Mouse (Mus musculus): ENCODE results near the gene Sin3b. TPM values are rescaled to one million over a fixed set of nuclear protein-coding genes. Genes with fewer than 3 reads are reported as not detected.
"Not testable (repeated sequence)": the region's sequence is repeated elsewhere in the genome, so short reads cannot be mapped to it uniquely, and the experiment has no call there.

Gene Sin3b
- polyA plus RNA-seq, 1 experiment from 2014 or later, result 87.7 TPM

- Histone ChIP-seq H3K27me3 (ENCODE audit: insufficient read depth, low read length) (no peaks in the 10 kb centered on the region), H3K4me3 (ENCODE audit: low read depth, low read length) (no peak overlapping the region), H3K4me1 (ENCODE audit: insufficient read depth) (no peaks in the 10 kb centered on the region), H3K4me2 (ENCODE audit: low read depth, low read length) (no peak overlapping the region), H3K27ac (ENCODE audit: low read depth) (no peak overlapping the region), H3K36me3 (replicated peaks; ENCODE audit: insufficient read depth, low read length) (no peaks in the 10 kb centered on the region), H3K9ac (replicated peaks) (no peak overlapping the region), H3K9me3 (ENCODE audit: low read length) (no peaks in the 10 kb centered on the region)
- ATAC-seq, result no peak
- WGBS (ENCODE audit: insufficient replicate concordance), result 74% methylated on average over 4 of the region's 4 CpGs
- no peak for DNase-seq
- TF ChIP-seq CTCF (IDR thresholded peaks at IDR 0.05; ENCODE audit: low read depth) (no peak), EP300 (IDR thresholded peaks at IDR 0.05; ENCODE audit: low read depth) (no peak)
Measured at GRCm38 (mm10) chr8:72682051-72682687, 40.9 kb upstream of the Sin3b start.

DNA sequence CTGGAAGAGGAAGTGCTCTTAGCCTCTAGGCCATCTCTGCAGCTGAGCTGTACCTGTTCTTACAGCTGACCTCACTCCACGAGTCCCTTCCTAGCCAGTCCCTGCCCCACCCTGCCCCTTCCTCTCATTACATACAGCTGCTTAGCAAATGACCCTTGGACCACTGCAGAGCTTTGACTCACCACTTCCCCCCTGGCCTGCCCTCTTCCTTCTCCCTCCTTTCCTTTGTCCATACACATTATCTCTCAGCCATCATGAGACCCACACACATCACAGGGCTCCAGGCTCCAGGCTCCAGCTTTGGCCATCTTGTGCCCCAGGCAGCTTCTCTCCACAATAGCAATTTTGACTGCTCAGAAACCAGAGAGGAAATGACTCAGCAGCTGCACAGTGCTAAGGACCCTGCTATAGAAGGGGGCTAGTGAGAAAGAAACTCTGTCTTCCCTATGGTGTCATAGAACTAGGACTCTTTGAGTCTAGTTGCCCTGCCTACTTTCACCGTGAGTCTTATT, 40.0 kb upstream of the Sin3b start:
- ATAC-seq, result peak; percentile 31
- no peaks in the 10 kb centered on the region for H3K36me3 ChIP-seq (replicated peaks; ENCODE audit: insufficient read depth, low read length)

GRCm38 (mm10) chr8:72683572-72684099, 39.4 kb upstream of the Sin3b start:
- H3K9me3 ChIP-seq (ENCODE audit: low read length); H3K9ac ChIP-seq (replicated peaks); H3K27ac ChIP-seq (ENCODE audit: low read depth); H3K36me3 ChIP-seq (replicated peaks; ENCODE audit: insufficient read depth, low read length); H3K27me3 ChIP-seq (ENCODE audit: insufficient read depth, low read length); H3K4me3 ChIP-seq (ENCODE audit: low read depth, low read length); H3K4me2 ChIP-seq (ENCODE audit: low read depth, low read length); DNase-seq; H3K4me1 ChIP-seq (ENCODE audit: insufficient read depth); ATAC-seq: not testable (repeated sequence)
- 66% methylated on average over 5 of the region's 5 CpGs for WGBS (ENCODE audit: insufficient replicate concordance)

More for the DNA sequence above, 40.0 kb upstream of the Sin3b start:
- no peak overlapping the region for H3K9ac ChIP-seq (replicated peaks)
- no peak for DNase-seq
- H3K27ac ChIP-seq (ENCODE audit: low read depth), result no peak overlapping the region
- H3K4me1 ChIP-seq (ENCODE audit: insufficient read depth), result no peaks in the 10 kb centered on the region
- H3K4me3 ChIP-seq (ENCODE audit: low read depth, low read length), result no peak overlapping the region
- H3K9me3 ChIP-seq (ENCODE audit: low read length), result no peaks in the 10 kb centered on the region
- no peak overlapping the region for H3K4me2 ChIP-seq (ENCODE audit: low read depth, low read length)
- no peaks in the 10 kb centered on the region for H3K27me3 ChIP-seq (ENCODE audit: insufficient read depth, low read length)
- TF ChIP-seq CTCF (IDR thresholded peaks at IDR 0.05; ENCODE audit: low read depth) (no peak), EP300 (IDR thresholded peaks at IDR 0.05; ENCODE audit: low read depth) (no peak)
- 13% methylated on average over 2 of the region's 2 CpGs for WGBS (ENCODE audit: insufficient replicate concordance)

DNA sequence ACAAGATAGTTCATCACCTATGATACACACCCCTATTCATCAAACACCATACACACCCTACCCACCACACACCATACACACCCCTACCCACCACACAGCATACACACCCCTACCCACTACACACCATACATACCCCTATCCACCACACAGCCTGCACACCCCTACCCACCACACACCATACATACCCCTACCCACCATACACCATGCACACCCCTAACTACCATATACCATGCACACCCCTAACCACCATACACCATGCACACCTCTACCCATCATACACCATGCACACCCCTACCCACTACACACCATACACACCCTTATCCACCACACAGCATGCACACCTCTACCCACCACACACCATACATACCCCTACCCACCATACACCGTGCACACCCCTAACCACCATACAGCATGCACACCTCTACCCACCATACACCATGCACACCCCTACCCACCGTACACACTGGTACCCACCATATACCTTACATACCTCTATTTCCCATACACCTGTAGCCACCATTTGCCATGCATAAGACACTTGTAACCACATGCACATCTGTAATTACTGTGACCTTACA, 24.6 kb upstream of the Sin3b start:
- no peak overlapping the region for H3K27ac ChIP-seq (ENCODE audit: low read depth)
- H3K4me2 ChIP-seq (ENCODE audit: low read depth, low read length), result no peak overlapping the region
- H3K9ac ChIP-seq (replicated peaks), result no peak overlapping the region
- no peaks in the 10 kb centered on the region for H3K36me3 ChIP-seq (replicated peaks; ENCODE audit: insufficient read depth, low read length)
- no peak for ATAC-seq
- H3K27me3 ChIP-seq (ENCODE audit: insufficient read depth, low read length), result no peaks in the 10 kb centered on the region
- no peak overlapping the region for H3K4me3 ChIP-seq (ENCODE audit: low read depth, low read length)
- 82% methylated on average over 2 of the region's 2 CpGs for WGBS (ENCODE audit: insufficient replicate concordance)
- no peak for DNase-seq
- no peaks in the 10 kb centered on the region for H3K4me1 ChIP-seq (ENCODE audit: insufficient read depth)
- no peak for TF ChIP-seq EP300 (IDR thresholded peaks at IDR 0.05; ENCODE audit: low read depth)
- no peak for TF ChIP-seq CTCF (IDR thresholded peaks at IDR 0.05; ENCODE audit: low read depth)
- no peaks in the 10 kb centered on the region for H3K9me3 ChIP-seq (ENCODE audit: low read length)

DNA sequence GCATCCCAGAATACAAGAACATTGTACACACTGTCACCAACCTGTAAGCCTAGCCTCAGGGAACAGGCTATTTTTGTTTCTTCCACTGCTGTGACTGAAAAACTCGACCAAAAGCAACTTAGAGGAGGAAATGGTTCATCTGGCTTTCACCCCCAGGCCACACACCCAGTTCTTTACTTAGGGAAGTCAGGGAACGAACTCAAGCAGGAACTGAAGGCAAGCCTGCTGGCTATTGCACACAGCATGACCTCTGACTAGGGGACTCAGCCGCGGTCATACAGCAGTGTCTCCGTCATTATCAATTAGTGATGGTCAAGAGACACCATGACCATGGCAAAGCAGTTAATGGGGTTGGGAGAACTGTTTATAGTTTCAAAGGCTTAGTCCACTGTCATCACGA, 10.5 kb upstream of the Sin3b start:
- Histone ChIP-seq H3K9ac (replicated peaks) (no peak overlapping the region), H3K9me3 (ENCODE audit: low read length) (no peaks in the 10 kb centered on the region), H3K4me1 (ENCODE audit: insufficient read depth) (0 out of 2 replicates have a peak, but pooled peaks cover 3% of the 10 kb centered on the region), H3K27me3 (ENCODE audit: insufficient read depth, low read length) (no peaks in the 10 kb centered on the region), H3K36me3 (replicated peaks; ENCODE audit: insufficient read depth, low read length) (no peaks in the 10 kb centered on the region), H3K4me2 (ENCODE audit: low read depth, low read length) (no peak overlapping the region), H3K4me3 (ENCODE audit: low read depth, low read length) (no peak overlapping the region), H3K27ac (ENCODE audit: low read depth) (no peak overlapping the region)
- ATAC-seq (no peak), DNase-seq (no peak)
- TF ChIP-seq EP300 (IDR thresholded peaks at IDR 0.05; ENCODE audit: low read depth) (no peak), CTCF (IDR thresholded peaks at IDR 0.05; ENCODE audit: low read depth) (no peak)
- 46% methylated on average over 6 of the region's 6 CpGs for WGBS (ENCODE audit: insufficient replicate concordance)

DNA sequence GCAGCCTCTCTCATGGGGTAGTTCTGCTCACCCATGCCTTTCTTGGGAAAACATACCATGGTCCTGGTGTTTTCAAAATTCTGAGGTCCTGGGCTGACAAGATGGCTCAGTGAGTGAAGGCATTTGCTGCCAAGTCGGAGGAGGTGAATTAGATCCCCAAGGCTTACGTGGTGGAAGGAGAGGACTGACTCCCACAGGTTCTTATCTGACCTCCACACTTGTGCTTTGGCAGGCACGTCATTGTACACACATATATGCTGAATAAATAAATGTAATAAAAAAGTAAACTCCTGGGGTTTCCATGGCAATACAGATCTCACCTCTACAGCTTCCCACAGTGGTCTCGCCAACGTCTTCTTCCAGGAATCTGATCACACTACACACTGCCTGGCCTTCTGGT, 6.5 kb upstream of the Sin3b start:
- ATAC-seq (peak; percentile 40; the same call in 1 of the 2 replicates), DNase-seq (no peak)
- no peak for TF ChIP-seq EP300 (IDR thresholded peaks at IDR 0.05; ENCODE audit: low read depth)
- no peak for TF ChIP-seq CTCF (IDR thresholded peaks at IDR 0.05; ENCODE audit: low read depth)
- no peak overlapping the region for H3K27ac ChIP-seq (ENCODE audit: low read depth)
- H3K4me2 ChIP-seq (ENCODE audit: low read depth, low read length), result no peak overlapping the region
- H3K9me3 ChIP-seq (ENCODE audit: low read length), result no peaks in the 10 kb centered on the region
- H3K4me1 ChIP-seq (ENCODE audit: insufficient read depth), result 0 out of 2 replicates have a peak, but pooled peaks cover 3% of the 10 kb centered on the region
- H3K4me3 ChIP-seq (ENCODE audit: low read depth, low read length), result no peak overlapping the region
- no peak overlapping the region for H3K9ac ChIP-seq (replicated peaks)
- WGBS (ENCODE audit: insufficient replicate concordance), result 53% methylated on average over 5 of the region's 5 CpGs
- no peaks in the 10 kb centered on the region for H3K36me3 ChIP-seq (replicated peaks; ENCODE audit: insufficient read depth, low read length)
- H3K27me3 ChIP-seq (ENCODE audit: insufficient read depth, low read length), result no peaks in the 10 kb centered on the region

Measured in liver, postnatal 0 days (tissue).